Mouse (Mus musculus) small intestine, adult 2 months (tissue): ENCODE data around the gene Nfyb.

Source experiments
- CTCF ChIP-seq: fragments of 200-500 bp; IDR thresholded peaks from 2 replicates; pipeline ENCODE4 v1.5.1; 2012; ENCODE audit warnings: low read depth, mild to moderate bottlenecking, control low read depth, inconsistent platforms, low read length, moderate library complexity, mixed read lengths; ENCODE audit not compliant: insufficient replicate concordance, insufficient read length; ENCODE audit errors: extremely low read depth
- POLR2A ChIP-seq: fragments of 200-500 bp; IDR thresholded peaks from 2 replicates; pipeline ENCODE4 v1.6.1; 2012; ENCODE audit warnings: low read depth, mild to moderate bottlenecking, control low read depth, inconsistent platforms, low read length, moderate library complexity

GRCm38 (mm10) chr10:82699296-82699941, 64.5 kb downstream of the Nfyb start:
- TF ChIP-seq CTCF = no peak
- TF ChIP-seq POLR2A = no peak; the same call in 1 of the 2 replicates
